Mouse (Mus musculus) gastrocnemius, postnatal 10 days (tissue): ENCODE data around the gene Mylk3. TPM values are rescaled to one million over a fixed set of nuclear protein-coding genes. Genes with fewer than 3 reads are reported as not detected.

Experiments
- DNase-seq: peaks from one replicate; pipeline ENCODE4 v3.0.0; 2021; ENCODE audit warnings: mixed read lengths
- total RNA-seq, 2 experiments: library from RNA; stranded (reverse); gene quantifications; 2 replicates each; pipeline ENCODE4 v1.2.3; 2021

Mylk3 gene
- total RNA-seq, 2 experiments from 2014 or later = 0.94 to 1.3 TPM

GRCm38 (mm10) chr8:85380824-85381209 lies 5.3 kb downstream of the Mylk3 start:
- DNase-seq = peak; percentile 19

DNA sequence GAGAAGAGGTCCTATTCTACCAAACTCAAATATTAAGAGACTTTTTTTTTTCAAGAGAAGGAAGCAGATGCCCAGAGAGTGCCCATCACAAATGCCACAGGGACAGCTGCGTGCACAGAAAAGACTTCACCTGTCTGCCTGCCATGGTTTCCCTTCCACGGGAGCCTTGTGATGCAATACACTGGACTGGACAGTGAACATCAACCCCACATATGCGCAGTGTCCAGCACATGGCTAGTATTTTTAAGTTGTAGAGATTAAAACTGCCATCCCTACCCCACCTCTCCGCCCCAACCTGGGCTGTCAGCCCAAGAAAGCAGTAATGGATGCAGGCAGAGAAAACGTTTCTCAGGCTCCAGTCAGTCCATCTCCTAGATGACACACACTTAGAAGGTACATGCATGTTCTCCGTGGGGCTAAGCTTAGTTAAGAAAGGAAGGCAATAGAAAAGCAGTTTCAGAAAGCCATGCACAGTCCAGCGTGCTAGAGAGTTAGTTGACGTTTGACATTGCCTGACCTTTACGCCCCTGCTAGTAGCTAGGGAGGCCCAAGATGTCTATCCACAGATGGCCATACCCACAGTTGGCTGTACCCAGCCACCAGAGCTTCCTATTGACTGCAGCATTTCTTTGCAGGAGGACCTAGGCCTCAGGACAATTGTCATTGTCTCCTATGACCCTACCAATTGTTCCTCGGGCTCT lies 5.9 kb downstream of the Mylk3 start:
- no peak for DNase-seq

- DNase-seq = no peak
Measured at GRCm38 (mm10) chr8:85379142-85379781, 6.9 kb downstream of the Mylk3 start.

DNA sequence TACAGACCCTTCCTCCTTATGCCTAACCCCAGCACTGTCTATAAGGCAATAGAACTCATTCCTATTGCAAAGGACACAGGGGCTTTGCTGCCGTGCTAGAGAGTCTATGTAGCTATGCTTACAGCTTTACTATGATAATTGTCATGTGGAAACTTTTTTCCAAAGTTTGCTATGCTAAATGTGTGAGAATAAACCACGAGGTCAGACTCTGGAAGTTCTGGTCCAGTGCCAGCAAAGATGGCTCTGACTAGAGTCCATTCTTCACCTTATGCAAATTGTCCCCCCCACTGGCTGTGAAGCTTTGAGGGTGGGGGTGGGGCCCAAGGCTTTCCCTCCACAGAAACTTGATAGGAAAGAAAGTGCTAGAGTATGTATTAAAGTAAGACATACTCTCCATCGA lies 9.6 kb downstream of the Mylk3 start:
- no peak for DNase-seq

GRCm38 (mm10) chr8:85374286-85374685 lies 11.9 kb downstream of the Mylk3 start:
- DNase-seq = no peak

- DNase-seq = no peak
Measured at GRCm38 (mm10) chr8:85373435-85374039, 12.6 kb downstream of the Mylk3 start.

DNA sequence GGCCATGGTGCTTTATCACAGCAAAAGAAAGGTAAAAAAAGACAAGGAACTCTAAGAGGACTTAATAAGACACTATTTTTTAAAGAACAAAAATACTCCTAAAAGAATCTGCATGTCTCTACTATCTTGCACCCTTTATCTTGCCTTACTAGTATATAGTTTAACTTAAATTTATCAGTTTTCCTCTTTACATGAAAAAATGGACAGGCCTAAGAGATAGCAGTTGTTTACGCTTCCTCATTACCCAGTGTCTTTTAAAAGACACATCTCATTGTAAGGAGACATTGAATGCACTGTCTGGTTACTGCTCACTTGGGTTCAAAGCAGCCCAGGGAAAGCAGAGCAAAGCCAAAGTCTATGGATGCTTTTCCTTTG lies 13.7 kb downstream of the Mylk3 start:
- no peak for DNase-seq

GRCm38 (mm10) chr8:85371736-85372464 lies 14.2 kb downstream of the Mylk3 start:
- no peak for DNase-seq

GRCm38 (mm10) chr8:85365176-85365575 lies 21.0 kb downstream of the Mylk3 start:
- no peak for DNase-seq

GRCm38 (mm10) chr8:85364628-85365027 lies 21.5 kb downstream of the Mylk3 start:
- DNase-seq = no peak

DNA sequence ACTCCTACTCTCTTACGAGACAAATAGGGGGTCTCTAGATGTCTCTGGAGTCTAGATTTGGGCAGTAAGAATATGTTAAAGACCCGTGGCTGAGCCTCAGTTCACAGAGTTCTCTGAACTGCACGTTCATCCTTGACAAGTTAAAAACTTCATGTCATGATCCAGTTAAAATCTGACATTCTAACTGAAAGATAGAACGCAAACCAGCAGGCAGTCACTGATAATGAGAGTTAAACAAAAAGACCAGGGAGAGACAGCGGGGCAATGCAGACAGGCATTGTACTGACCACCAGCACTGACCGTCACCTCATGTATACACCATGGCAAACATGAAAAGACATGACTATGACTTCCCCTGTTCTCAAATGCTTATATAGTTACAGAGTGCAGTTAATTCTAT lies 22.7 kb downstream of the Mylk3 start:
- no peak for DNase-seq

DNA sequence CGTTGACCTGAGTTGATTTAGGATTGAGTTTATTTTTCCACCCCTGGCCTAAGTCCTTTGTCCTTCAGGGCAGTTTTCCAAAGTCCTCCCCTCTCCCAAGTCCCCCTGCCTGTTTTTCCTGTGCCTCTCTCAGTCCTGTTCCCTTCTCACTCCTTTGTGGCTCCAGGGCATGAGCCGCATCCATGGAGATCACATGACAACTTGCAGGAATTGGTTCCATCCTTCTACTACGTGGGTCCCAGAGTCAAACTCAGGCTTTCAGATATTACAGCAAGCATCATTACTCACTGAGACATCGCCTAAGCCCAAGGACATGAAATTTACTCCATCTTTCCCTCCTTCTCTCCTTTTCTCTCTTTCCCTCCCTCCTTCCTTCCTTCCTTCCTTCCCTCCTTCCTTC lies 23.9 kb downstream of the Mylk3 start:
- no peak for DNase-seq

DNA sequence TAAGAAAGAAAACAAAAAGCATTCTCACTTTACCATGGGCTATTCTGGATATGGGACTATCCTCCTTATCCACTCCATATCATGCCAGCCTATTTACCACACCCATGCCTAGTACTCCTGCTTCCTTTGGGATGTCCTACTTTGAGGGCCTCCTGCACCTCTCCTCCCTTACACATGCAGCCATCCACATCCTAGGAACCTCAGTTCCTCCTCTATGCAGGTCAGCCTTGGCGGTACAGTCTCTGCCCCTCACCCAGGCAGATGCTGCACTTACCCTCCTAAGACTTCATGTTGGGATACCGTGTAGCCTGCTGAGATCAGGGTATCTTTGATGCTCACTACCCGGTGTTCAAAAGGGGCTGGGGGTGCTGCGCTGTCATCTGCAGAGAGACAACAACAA lies 32.9 kb downstream of the Mylk3 start:
- no peak for DNase-seq

DNA sequence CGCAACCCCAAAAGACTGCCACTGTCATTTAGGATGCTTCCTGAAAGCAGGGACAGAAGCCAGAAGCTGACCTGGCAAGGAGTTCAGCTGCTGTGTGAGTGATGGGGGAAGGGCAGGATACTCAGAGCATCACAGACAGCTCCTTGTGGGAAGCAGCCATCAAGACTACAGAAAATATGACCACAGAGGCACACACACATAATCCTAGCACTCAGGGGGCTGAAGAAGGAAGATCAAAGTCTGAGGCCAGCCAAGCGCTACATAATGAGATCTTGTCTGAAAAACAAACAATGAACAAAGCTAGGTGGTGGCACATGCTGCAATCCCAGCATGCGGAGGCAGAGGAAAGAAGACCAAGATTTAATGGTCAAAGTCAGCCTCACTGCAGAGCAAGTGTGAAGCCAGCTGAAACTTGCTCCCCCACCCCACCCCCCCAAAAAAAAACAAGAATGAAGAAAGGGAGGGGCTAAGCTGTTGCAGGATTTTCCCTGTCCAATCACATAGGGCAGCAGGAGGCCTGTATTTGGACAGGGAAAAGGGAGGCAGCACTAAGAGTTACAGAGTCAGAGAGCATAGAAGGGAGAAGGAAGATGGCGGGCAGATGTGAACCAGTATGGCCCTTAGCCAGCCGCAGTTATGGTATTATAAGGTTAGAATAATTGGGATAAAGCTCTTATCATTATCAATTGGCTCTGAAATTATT lies 46.1 kb downstream of the Mylk3 start:
- no peak for DNase-seq

GRCm38 (mm10) chr8:85337681-85338080 lies 48.5 kb downstream of the Mylk3 start:
- DNase-seq = no peak

GRCm38 (mm10) chr8:85336211-85336933 lies 49.8 kb downstream of the Mylk3 start:
- no peak for DNase-seq

GRCm38 (mm10) chr8:85335105-85335504 lies 51.0 kb downstream of the Mylk3 start:
- no peak for DNase-seq

GRCm38 (mm10) chr8:85329506-85329905 lies 56.6 kb downstream of the Mylk3 start:
- DNase-seq = no peak

GRCm38 (mm10) chr8:85327036-85327435 lies 59.1 kb downstream of the Mylk3 start:
- DNase-seq = no peak

- DNase-seq = no peak
Measured at GRCm38 (mm10) chr8:85323084-85323483, 63.1 kb downstream of the Mylk3 start.

- no peak for DNase-seq
Measured at GRCm38 (mm10) chr8:85321981-85322380, 64.2 kb downstream of the Mylk3 start.

DNA sequence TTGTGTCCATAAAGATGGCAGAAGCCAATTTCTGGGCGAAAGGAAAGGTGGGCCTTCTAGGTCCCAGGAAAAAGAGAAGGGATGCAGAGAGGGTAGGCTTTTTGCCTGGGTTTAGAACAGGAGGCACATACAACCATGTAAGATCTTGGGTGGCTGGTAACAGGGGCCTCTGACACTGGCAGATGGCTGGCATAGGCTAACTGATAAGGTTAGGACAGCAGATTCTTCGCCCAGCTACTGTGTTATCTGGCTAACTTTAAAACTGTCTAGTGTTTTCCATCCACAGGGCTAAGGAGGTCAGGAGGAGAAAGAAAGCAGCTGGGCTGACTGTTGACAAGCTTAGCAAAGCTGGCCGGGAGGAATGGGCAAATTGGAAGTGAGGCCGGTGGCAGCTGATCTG lies 67.6 kb downstream of the Mylk3 start:
- DNase-seq = no peak
